Mouse (Mus musculus): ENCODE results near the gene Gm19684. TPM values are rescaled to one million over a fixed set of nuclear protein-coding genes. Genes with fewer than 3 reads are reported as not detected.
A peak's percentile ranks its signal among the peaks of the same experiment; 100 is the strongest.
"Not testable (repeated sequence)": the region's sequence is repeated elsewhere in the genome, so short reads cannot be mapped to it uniquely, and the experiment has no call there.

Gene Gm19684
- polyA plus RNA-seq, 1 experiment = 0.44 TPM

GRCm38 (mm10) chr17:36151200-36151599 lies 29.7 kb downstream of the Gm19684 start:
- 44% methylated on average over 4 of the region's 4 CpGs for WGBS
- H3K4me3 ChIP-seq (ENCODE audit: extremely low read depth, insufficient read depth, insufficient read length); DNase-seq (ENCODE audit: low read depth in 1 of 2, low spot score in 2 of 2): not testable (repeated sequence)

GRCm38 (mm10) chr17:36154271-36155149 lies 33.0 kb downstream of the Gm19684 start:
- H3K4me3 ChIP-seq (ENCODE audit: extremely low read depth, insufficient read depth, insufficient read length) = no peak overlapping the region
- no peaks in the 10 kb centered on the region for H3K36me3 ChIP-seq (ENCODE audit: control insufficient read depth, insufficient read depth, low read length)
- no peak overlapping the region for H3K27ac ChIP-seq (ENCODE audit: insufficient read depth, low read length)
- peaks cover 15% of the 10 kb centered on the region for H3K27me3 ChIP-seq (ENCODE audit: control insufficient read depth, insufficient read depth, low read length)
- peaks cover 2% of the 10 kb centered on the region; the same call in 1 of the 2 replicates for H3K4me1 ChIP-seq (ENCODE audit: control insufficient read depth, insufficient read depth, insufficient read length)
- DNase-seq (ENCODE audit: low read depth in 1 of 2, low spot score in 2 of 2) = no peak
- TF ChIP-seq POLR2A (IDR thresholded peaks at IDR 0.05; ENCODE audit: low read depth, low read length) (no peak), CTCF (IDR thresholded peaks at IDR 0.05; ENCODE audit: extremely low read depth, insufficient read depth, insufficient read length, insufficient replicate concordance) (no peak)
- WGBS = 35% methylated on average over 3 of the region's 3 CpGs

More at GRCm38 (mm10) chr17:36151200-36151599, 29.7 kb downstream of the Gm19684 start:
- not testable (repeated sequence) for H3K27me3 ChIP-seq (ENCODE audit: control insufficient read depth, insufficient read depth, low read length); H3K36me3 ChIP-seq (ENCODE audit: control insufficient read depth, insufficient read depth, low read length); H3K4me1 ChIP-seq (ENCODE audit: control insufficient read depth, insufficient read depth, insufficient read length); H3K27ac ChIP-seq (ENCODE audit: insufficient read depth, low read length)

GRCm38 (mm10) chr17:36157782-36158181 lies 36.3 kb downstream of the Gm19684 start:
- H3K36me3 ChIP-seq (ENCODE audit: control insufficient read depth, insufficient read depth, low read length); H3K4me3 ChIP-seq (ENCODE audit: extremely low read depth, insufficient read depth, insufficient read length); DNase-seq (ENCODE audit: low read depth in 1 of 2, low spot score in 2 of 2); H3K4me1 ChIP-seq (ENCODE audit: control insufficient read depth, insufficient read depth, insufficient read length); H3K27ac ChIP-seq (ENCODE audit: insufficient read depth, low read length): not testable (repeated sequence)
- 1% methylated on average over 36 of the region's 36 CpGs for WGBS
- peaks cover 21% of the 10 kb centered on the region for H3K27me3 ChIP-seq (ENCODE audit: control insufficient read depth, insufficient read depth, low read length)

- H3K4me1 ChIP-seq (ENCODE audit: control insufficient read depth, insufficient read depth, insufficient read length); H3K4me3 ChIP-seq (ENCODE audit: extremely low read depth, insufficient read depth, insufficient read length); H3K27ac ChIP-seq (ENCODE audit: insufficient read depth, low read length); H3K36me3 ChIP-seq (ENCODE audit: control insufficient read depth, insufficient read depth, low read length); DNase-seq (ENCODE audit: low read depth in 1 of 2, low spot score in 2 of 2): not testable (repeated sequence)
- peaks cover 21% of the 10 kb centered on the region for H3K27me3 ChIP-seq (ENCODE audit: control insufficient read depth, insufficient read depth, low read length)
- 22% methylated on average over 11 of the region's 11 CpGs for WGBS
Observed at GRCm38 (mm10) chr17:36158264-36158663, 36.8 kb downstream of the Gm19684 start.

GRCm38 (mm10) chr17:36161129-36162051 lies 39.9 kb downstream of the Gm19684 start:
- Histone ChIP-seq H3K36me3 (ENCODE audit: control insufficient read depth, insufficient read depth, low read length) (no peaks in the 10 kb centered on the region), H3K4me3 (ENCODE audit: extremely low read depth, insufficient read depth, insufficient read length) (peak overlapping the region; percentile 37; the same call in 1 of the 2 replicates), H3K27ac (ENCODE audit: insufficient read depth, low read length) (no peak overlapping the region), H3K4me1 (ENCODE audit: control insufficient read depth, insufficient read depth, insufficient read length) (peaks cover 2% of the 10 kb centered on the region; the same call in 1 of the 2 replicates), H3K27me3 (ENCODE audit: control insufficient read depth, insufficient read depth, low read length) (peaks cover 17% of the 10 kb centered on the region)
- no peak for TF ChIP-seq POLR2A (IDR thresholded peaks at IDR 0.05; ENCODE audit: low read depth, low read length)
- no peak for TF ChIP-seq CTCF (IDR thresholded peaks at IDR 0.05; ENCODE audit: extremely low read depth, insufficient read depth, insufficient read length, insufficient replicate concordance)
- 2% methylated on average over 53 of the region's 56 CpGs for WGBS
- DNase-seq (ENCODE audit: low read depth in 1 of 2, low spot score in 2 of 2) = no peak

- not testable (repeated sequence) for H3K4me1 ChIP-seq (ENCODE audit: control insufficient read depth, insufficient read depth, insufficient read length); H3K4me3 ChIP-seq (ENCODE audit: extremely low read depth, insufficient read depth, insufficient read length); H3K36me3 ChIP-seq (ENCODE audit: control insufficient read depth, insufficient read depth, low read length); H3K27ac ChIP-seq (ENCODE audit: insufficient read depth, low read length); DNase-seq (ENCODE audit: low read depth in 1 of 2, low spot score in 2 of 2)
- peaks cover 15% of the 10 kb centered on the region for H3K27me3 ChIP-seq (ENCODE audit: control insufficient read depth, insufficient read depth, low read length)
- 39% methylated on average over 2 of the region's 2 CpGs for WGBS
Observed at GRCm38 (mm10) chr17:36166901-36167300, 45.4 kb downstream of the Gm19684 start.

Measured in spleen, adult 2 months (tissue).